Mouse (Mus musculus) limb, embryonic 10.5 days (tissue): ENCODE data around the gene Ddx6. TPM values are rescaled to one million over a fixed set of nuclear protein-coding genes. Genes with fewer than 3 reads are reported as not detected.
A peak's percentile ranks its signal among the peaks of the same experiment; 100 is the strongest.
"Not testable (repeated sequence)": the region's sequence is repeated elsewhere in the genome, so short reads cannot be mapped to it uniquely, and the experiment has no call there.

Experiments
- DNase-seq: peaks from one replicate; pipeline ENCODE4 v3.0.0-alpha.2; 2017; ENCODE audit warnings: low spot score
- H3K27ac ChIP-seq: fragments of 300-500 bp; sonication (generic); 2 replicates; pipeline ENCODE4 v1.5.1; 2016; ENCODE audit warnings: mild to moderate bottlenecking
- H3K27me3 ChIP-seq: fragments of 300-500 bp; sonication (generic); 2 replicates; pipeline ENCODE4 v1.6.1; 2016; ENCODE audit warnings: low read depth, mild to moderate bottlenecking; ENCODE audit not compliant: poor library complexity, severe bottlenecking
- H3K36me3 ChIP-seq: fragments of 300-500 bp; sonication (generic); 2 replicates; pipeline ENCODE4 v1.6.1; 2016; ENCODE audit warnings: mild to moderate bottlenecking, moderate library complexity
- H3K4me1 ChIP-seq: fragments of 300-500 bp; sonication (generic); 2 replicates; pipeline ENCODE4 v1.6.1; 2016
- H3K4me3 ChIP-seq: fragments of 300-500 bp; sonication (generic); 2 replicates; pipeline ENCODE4 v1.5.1; 2016; ENCODE audit warnings: mild to moderate bottlenecking, moderate library complexity
- H3K9me3 ChIP-seq: fragments of 300-500 bp; sonication (generic); replicated peaks from 2 replicates; pipeline ENCODE4 v1.6.1; 2016; ENCODE audit warnings: mild to moderate bottlenecking
- WGBS: fragments of 180-500 bp; shearing (Covaris S2); methylation state at CpG from one replicate; pipeline ENCODE4 v1.1.7; 2016; 5-methylcytosine and 5-hydroxymethylcytosine counted together
- polyA plus RNA-seq: library from polyadenylated mRNA; unstranded; fragments of >200 nt; fragmentation: Nextera tagmentation; extraction: Ambion mirVana; gene quantifications from 2 replicates; pipeline ENCODE4 v1.2.1, GENCODE M21; 2016

Ddx6 gene
- polyA plus RNA-seq = 17.2 and 23.3 TPM in 2 replicates

GRCm38 (mm10) chr9:44604779-44605615, at the start of gene Ddx6:
Gene Ddx6, plus strand, starts transcription at chr9:44604892.
- Histone ChIP-seq H3K27me3 (no peaks in the 10 kb centered on the region), H3K4me3 (peak within 1 kb of the TSS; percentile 93), H3K36me3 (peaks cover 31% of the 10 kb centered on the region), H3K27ac (peak within 1 kb of the TSS; percentile 100), H3K9me3 (no peaks in the 10 kb centered on the region), H3K4me1 (peaks cover 22% of the 10 kb centered on the region)
- peak; percentile 88 for DNase-seq
- under 1% methylated on average over 69 of the region's 80 CpGs for WGBS

GRCm38 (mm10) chr9:44561597-44561996, 43.1 kb upstream of the Ddx6 start, which contains the start of gene Cxcr5:
Gene Cxcr5, minus strand, starts transcription at chr9:44561877.
- DNase-seq = no peak
- Histone ChIP-seq H3K4me3 (no peak within 1 kb of the TSS), H3K36me3 (no peaks in the 10 kb centered on the region), H3K27ac (no peak within 1 kb of the TSS), H3K9me3 (no peaks in the 10 kb centered on the region), H3K27me3 (no peaks in the 10 kb centered on the region), H3K4me1 (no peaks in the 10 kb centered on the region)
- WGBS = 74% methylated on average over 4 of the region's 4 CpGs

- DNase-seq = no peak
- H3K27me3 ChIP-seq = no peaks in the 10 kb centered on the region
- 51% methylated on average over 12 of the region's 12 CpGs for WGBS
- H3K36me3 ChIP-seq = no peaks in the 10 kb centered on the region
- H3K4me1 ChIP-seq = no peaks in the 10 kb centered on the region
- no peaks in the 10 kb centered on the region for H3K9me3 ChIP-seq
- no peak overlapping the region for H3K4me3 ChIP-seq
- H3K27ac ChIP-seq = no peak overlapping the region
Measured at GRCm38 (mm10) chr9:44562936-44563335, 41.8 kb upstream of the Ddx6 start.

- no peaks in the 10 kb centered on the region for H3K9me3 ChIP-seq
- H3K27ac ChIP-seq = no peak overlapping the region
- H3K4me3 ChIP-seq = no peak overlapping the region
- 84% methylated on average over 6 of the region's 6 CpGs for WGBS
- no peaks in the 10 kb centered on the region for H3K36me3 ChIP-seq
- no peaks in the 10 kb centered on the region for H3K4me1 ChIP-seq
- no peak for DNase-seq
- H3K27me3 ChIP-seq = no peaks in the 10 kb centered on the region
Measured at GRCm38 (mm10) chr9:44565367-44565766, 39.3 kb upstream of the Ddx6 start.

GRCm38 (mm10) chr9:44567338-44568082, 37.2 kb upstream of the Ddx6 start:
- Histone ChIP-seq H3K36me3 (no peaks in the 10 kb centered on the region), H3K4me3 (no peak overlapping the region), H3K27me3 (no peaks in the 10 kb centered on the region), H3K27ac (no peak overlapping the region), H3K9me3 (no peaks in the 10 kb centered on the region), H3K4me1 (no peaks in the 10 kb centered on the region)
- DNase-seq = no peak
- WGBS = 88% methylated on average over 9 of the region's 9 CpGs

- 68% methylated on average over 7 of the region's 7 CpGs for WGBS
- no peaks in the 10 kb centered on the region for H3K9me3 ChIP-seq
- H3K27ac ChIP-seq = no peak overlapping the region
Measured at GRCm38 (mm10) chr9:44568083-44568455, 36.6 kb upstream of the Ddx6 start.

GRCm38 (mm10) chr9:44570939-44571382, 33.7 kb upstream of the Ddx6 start:
- H3K9me3 ChIP-seq = no peaks in the 10 kb centered on the region
- no peak for DNase-seq
- no peak overlapping the region for H3K4me3 ChIP-seq
- no peaks in the 10 kb centered on the region for H3K4me1 ChIP-seq
- H3K27me3 ChIP-seq = no peaks in the 10 kb centered on the region
- 86% methylated on average over 12 of the region's 12 CpGs for WGBS
- no peaks in the 10 kb centered on the region for H3K36me3 ChIP-seq
- no peak overlapping the region for H3K27ac ChIP-seq

More at GRCm38 (mm10) chr9:44568083-44568455, 36.6 kb upstream of the Ddx6 start:
- Histone ChIP-seq H3K4me1 (no peaks in the 10 kb centered on the region), H3K27me3 (no peaks in the 10 kb centered on the region), H3K4me3 (no peak overlapping the region), H3K36me3 (no peaks in the 10 kb centered on the region)
- no peak for DNase-seq

- Histone ChIP-seq H3K9me3 (no peaks in the 10 kb centered on the region), H3K27me3 (no peaks in the 10 kb centered on the region), H3K36me3 (no peaks in the 10 kb centered on the region), H3K4me3 (no peak overlapping the region), H3K4me1 (no peaks in the 10 kb centered on the region), H3K27ac (no peak overlapping the region)
- 87% methylated on average over 4 of the region's 4 CpGs for WGBS
- no peak for DNase-seq
Measured at GRCm38 (mm10) chr9:44573306-44573705, 31.4 kb upstream of the Ddx6 start.

GRCm38 (mm10) chr9:44575095-44575494, 29.6 kb upstream of the Ddx6 start:
- Histone ChIP-seq H3K4me3 (no peak overlapping the region), H3K4me1 (peaks cover 4% of the 10 kb centered on the region; the same call in 1 of the 2 replicates), H3K27ac (no peak overlapping the region), H3K27me3 (no peaks in the 10 kb centered on the region), H3K36me3 (no peaks in the 10 kb centered on the region), H3K9me3 (no peaks in the 10 kb centered on the region)
- 88% methylated on average over 2 of the region's 2 CpGs for WGBS
- no peak for DNase-seq

- DNase-seq, H3K27ac ChIP-seq, H3K27me3 ChIP-seq, H3K4me1 ChIP-seq, H3K4me3 ChIP-seq, H3K36me3 ChIP-seq, H3K9me3 ChIP-seq: not testable (repeated sequence)
- 91% methylated on average over 7 of the region's 7 CpGs for WGBS
Measured at GRCm38 (mm10) chr9:44576046-44576445, 28.6 kb upstream of the Ddx6 start.

GRCm38 (mm10) chr9:44579392-44579791, 25.3 kb upstream of the Ddx6 start:
- H3K9me3 ChIP-seq = 0 out of 2 replicates have a peak, but pooled peaks cover 4% of the 10 kb centered on the region
- 36% methylated on average over 6 of the region's 6 CpGs for WGBS

GRCm38 (mm10) chr9:44580085-44580484, 24.6 kb upstream of the Ddx6 start:
- Histone ChIP-seq H3K9me3 (0 out of 2 replicates have a peak, but pooled peaks cover 4% of the 10 kb centered on the region), H3K36me3 (no peaks in the 10 kb centered on the region), H3K27me3 (no peaks in the 10 kb centered on the region), H3K4me1 (peaks cover 24% of the 10 kb centered on the region), H3K27ac (no peak overlapping the region), H3K4me3 (no peak overlapping the region)
- DNase-seq = no peak
- 90% methylated on average over 5 of the region's 5 CpGs for WGBS

More at GRCm38 (mm10) chr9:44579392-44579791, 25.3 kb upstream of the Ddx6 start:
- Histone ChIP-seq H3K36me3 (no peaks in the 10 kb centered on the region), H3K4me3 (no peak overlapping the region), H3K27ac (no peak overlapping the region), H3K27me3 (no peaks in the 10 kb centered on the region), H3K4me1 (peaks cover 24% of the 10 kb centered on the region)
- no peak for DNase-seq

GRCm38 (mm10) chr9:44581423-44581822, 23.3 kb upstream of the Ddx6 start:
- H3K36me3 ChIP-seq = no peaks in the 10 kb centered on the region
- no peak overlapping the region for H3K4me3 ChIP-seq
- no peak overlapping the region for H3K27ac ChIP-seq
- H3K27me3 ChIP-seq = no peaks in the 10 kb centered on the region
- H3K4me1 ChIP-seq = peaks cover 25% of the 10 kb centered on the region
- WGBS = 22% methylated on average over 3 of the region's 3 CpGs
- peak; percentile 49 for DNase-seq
- 0 out of 2 replicates have a peak, but pooled peaks cover 4% of the 10 kb centered on the region for H3K9me3 ChIP-seq
